Mouse (Mus musculus) G1E (cell line): ENCODE results near the gene Decr2.

Experiments used
- CTCF ChIP-seq: IDR thresholded peaks from 2 replicates; pipeline ENCODE4 v1.5.1; 2012; ENCODE audit warnings: low read depth, low read length, inconsistent platforms, mixed read lengths
- GATA2 ChIP-seq: IDR thresholded peaks from 2 replicates; pipeline ENCODE4 v1.6.1; 2012; ENCODE audit warnings: low read depth, low read length, inconsistent platforms, borderline replicate concordance
- TAL1 ChIP-seq: conservative IDR thresholded peaks from 2 replicates; pipeline ENCODE4 v1.6.1; 2012; ENCODE audit warnings: low read depth, low read length, inconsistent platforms, mixed read lengths

DNA sequence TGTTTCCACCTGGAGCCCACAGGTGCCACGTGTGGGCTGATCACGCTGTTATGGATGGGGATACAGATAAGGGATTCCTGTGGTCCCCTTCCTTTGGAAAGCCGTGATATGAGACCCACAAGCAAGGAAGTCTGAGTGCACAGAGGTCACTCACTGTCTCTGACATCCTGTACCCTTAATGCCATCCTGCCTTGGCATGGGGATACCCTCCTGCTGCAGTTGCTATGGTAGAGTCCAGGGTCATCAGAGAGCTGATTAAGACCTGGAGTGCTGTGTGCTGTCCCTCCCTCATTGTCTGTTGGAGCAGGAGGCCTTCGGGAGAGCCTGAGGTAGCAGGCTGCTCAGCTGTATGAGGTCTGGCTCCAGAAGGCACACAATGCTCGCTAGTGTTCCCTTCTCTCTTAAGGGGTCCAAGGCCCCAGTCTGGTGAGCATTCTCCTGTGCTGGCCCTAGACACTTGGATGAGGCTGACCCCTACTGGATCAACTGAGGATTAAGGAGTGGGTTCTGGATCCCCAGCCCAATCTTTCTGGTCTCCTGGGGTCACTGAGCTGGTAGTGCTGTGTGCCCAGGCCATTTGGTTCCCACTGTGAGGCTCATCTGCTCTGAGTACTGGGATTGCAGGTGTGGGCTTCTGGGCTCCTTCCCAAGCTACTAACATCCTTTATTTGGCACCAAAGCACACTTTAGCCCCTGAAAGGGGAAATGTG lies 32.4 kb upstream of the Decr2 start:
- TF ChIP-seq TAL1 (no peak), CTCF (no peak), GATA2 (no peak)
